Mouse (Mus musculus): ENCODE results near the gene Naa10. TPM values are rescaled to one million over a fixed set of nuclear protein-coding genes. Genes with fewer than 3 reads are reported as not detected.

The Naa10 gene
- polyA plus RNA-seq, 1 experiment from 2014 or later: 105 TPM

- ATAC-seq (ENCODE audit: low FRiP score): no peak
- Histone ChIP-seq H3K9ac (no peak overlapping the region), H3K4me1 (peaks cover 4% of the 10 kb centered on the region; the same call in 1 of the 2 replicates), H3K9me3 (replicated peaks) (no peaks in the 10 kb centered on the region), H3K4me3 (no peak overlapping the region), H3K27ac (no peak overlapping the region), H3K36me3 (no peaks in the 10 kb centered on the region), H3K4me2 (replicated peaks) (peak overlapping the region; percentile 41), H3K27me3 (peaks cover 2% of the 10 kb centered on the region; the same call in 1 of the 2 replicates)
- 19% methylated on average over 21 of the region's 26 CpGs for WGBS
These were observed 10.6 kb downstream of the Naa10 start for GRCm38 (mm10) chrX:73911156-73911555.

- Histone ChIP-seq H3K4me3 (no peak overlapping the region), H3K4me1 (peaks cover 4% of the 10 kb centered on the region; the same call in 1 of the 2 replicates)
- no peak for ATAC-seq (ENCODE audit: low FRiP score)
These were observed 11.3 kb downstream of the Naa10 start for GRCm38 (mm10) chrX:73910451-73910850.

GRCm38 (mm10) chrX:73910049-73910448 lies 11.7 kb downstream of the Naa10 start:
- Histone ChIP-seq H3K4me1 (peaks cover 4% of the 10 kb centered on the region; the same call in 1 of the 2 replicates), H3K27ac (no peak overlapping the region), H3K4me3 (no peak overlapping the region), H3K36me3 (no peaks in the 10 kb centered on the region), H3K4me2 (replicated peaks) (no peak overlapping the region), H3K27me3 (peaks cover 2% of the 10 kb centered on the region; the same call in 1 of the 2 replicates), H3K9me3 (replicated peaks) (no peaks in the 10 kb centered on the region), H3K9ac (no peak overlapping the region)
- 94% methylated on average over 1 of the region's 1 CpGs for WGBS
- no peak for ATAC-seq (ENCODE audit: low FRiP score)

More at GRCm38 (mm10) chrX:73910451-73910850, 11.3 kb downstream of the Naa10 start:
- Histone ChIP-seq H3K9me3 (replicated peaks) (no peaks in the 10 kb centered on the region), H3K36me3 (no peaks in the 10 kb centered on the region), H3K9ac (no peak overlapping the region), H3K27ac (no peak overlapping the region), H3K4me2 (replicated peaks) (no peak overlapping the region), H3K27me3 (peaks cover 2% of the 10 kb centered on the region; the same call in 1 of the 2 replicates)

- Histone ChIP-seq H3K4me3 (no peak overlapping the region), H3K4me2 (replicated peaks) (no peak overlapping the region), H3K27me3 (no peaks in the 10 kb centered on the region), H3K4me1 (no peaks in the 10 kb centered on the region), H3K36me3 (no peaks in the 10 kb centered on the region), H3K27ac (no peak overlapping the region), H3K9ac (no peak overlapping the region), H3K9me3 (replicated peaks) (no peaks in the 10 kb centered on the region)
- no peak for ATAC-seq (ENCODE audit: low FRiP score)
- 70% methylated on average over 3 of the region's 3 CpGs for WGBS
These were observed 23.8 kb downstream of the Naa10 start for GRCm38 (mm10) chrX:73897959-73898358.

- no peak within 1 kb of the TSS for H3K4me3 ChIP-seq
- no peaks in the 10 kb centered on the region for H3K36me3 ChIP-seq
- no peak within 1 kb of the TSS for H3K4me2 ChIP-seq (replicated peaks)
- H3K27ac ChIP-seq: no peak within 1 kb of the TSS
- 30% methylated on average over 2 of the region's 2 CpGs for WGBS
- H3K4me1 ChIP-seq: no peaks in the 10 kb centered on the region
- no peaks in the 10 kb centered on the region for H3K27me3 ChIP-seq
- H3K9ac ChIP-seq: no peak within 1 kb of the TSS
- H3K9me3 ChIP-seq (replicated peaks): no peaks in the 10 kb centered on the region
- no peak for ATAC-seq (ENCODE audit: low FRiP score)
These were observed 26.0 kb downstream of the Naa10 start, which contains the start of gene L1cam for GRCm38 (mm10) chrX:73895719-73896118. Gene L1cam (minus strand): TSS chrX:73896105.

GRCm38 (mm10) chrX:73892833-73893232 lies 28.9 kb downstream of the Naa10 start:
- Histone ChIP-seq H3K27ac (no peak overlapping the region), H3K4me3 (no peak overlapping the region), H3K9ac (no peak overlapping the region), H3K4me2 (replicated peaks) (no peak overlapping the region), H3K9me3 (replicated peaks) (no peaks in the 10 kb centered on the region), H3K36me3 (no peaks in the 10 kb centered on the region), H3K4me1 (no peaks in the 10 kb centered on the region), H3K27me3 (no peaks in the 10 kb centered on the region)
- ATAC-seq (ENCODE audit: low FRiP score): no peak
- 93% methylated on average over 14 of the region's 14 CpGs for WGBS

GRCm38 (mm10) chrX:73891551-73892152 lies 30.1 kb downstream of the Naa10 start, which contains the start of gene Avpr2:
Gene Avpr2 (plus strand): TSS chrX:73892102.
- no peaks in the 10 kb centered on the region for H3K27me3 ChIP-seq
- no peaks in the 10 kb centered on the region for H3K36me3 ChIP-seq
- H3K4me1 ChIP-seq: no peaks in the 10 kb centered on the region
- H3K4me3 ChIP-seq: no peak within 1 kb of the TSS
- 91% methylated on average over 6 of the region's 6 CpGs for WGBS
- no peak within 1 kb of the TSS for H3K4me2 ChIP-seq (replicated peaks)
- H3K27ac ChIP-seq: no peak within 1 kb of the TSS
- no peak within 1 kb of the TSS for H3K9ac ChIP-seq
- no peaks in the 10 kb centered on the region for H3K9me3 ChIP-seq (replicated peaks)
- no peak for ATAC-seq (ENCODE audit: low FRiP score)

GRCm38 (mm10) chrX:73881463-73881862 lies 40.3 kb downstream of the Naa10 start:
- H3K27ac ChIP-seq: no peak overlapping the region
- peak overlapping the region; percentile 58; the same call in 1 of the 2 replicates for H3K4me2 ChIP-seq (replicated peaks)
- no peak overlapping the region for H3K9ac ChIP-seq
- 18% methylated on average over 6 of the region's 6 CpGs for WGBS
- ATAC-seq (ENCODE audit: low FRiP score): peak; percentile 12; the same call in 1 of the 2 replicates
- no peak overlapping the region for H3K4me3 ChIP-seq
- no peaks in the 10 kb centered on the region for H3K9me3 ChIP-seq (replicated peaks)
- no peaks in the 10 kb centered on the region for H3K36me3 ChIP-seq
- H3K27me3 ChIP-seq: peaks cover 9% of the 10 kb centered on the region; the same call in 1 of the 2 replicates
- H3K4me1 ChIP-seq: no peaks in the 10 kb centered on the region

- Histone ChIP-seq H3K4me3 (peak overlapping the region; percentile 47), H3K27ac (no peak overlapping the region), H3K4me2 (replicated peaks) (peak overlapping the region; percentile 58), H3K36me3 (no peaks in the 10 kb centered on the region), H3K9me3 (replicated peaks) (no peaks in the 10 kb centered on the region), H3K9ac (peak overlapping the region; percentile 59), H3K4me1 (peaks cover 1% of the 10 kb centered on the region; the same call in 1 of the 2 replicates), H3K27me3 (peaks cover 9% of the 10 kb centered on the region; the same call in 1 of the 2 replicates)
- peak; percentile 44 for ATAC-seq (ENCODE audit: low FRiP score)
- 27% methylated on average over 16 of the region's 16 CpGs for WGBS
These were observed 40.7 kb downstream of the Naa10 start for GRCm38 (mm10) chrX:73881036-73881427.

GRCm38 (mm10) chrX:73880194-73881035 lies 41.3 kb downstream of the Naa10 start:
- Histone ChIP-seq H3K9ac (peak overlapping the region; percentile 59), H3K27ac (peak overlapping the region; percentile 55), H3K9me3 (replicated peaks) (no peaks in the 10 kb centered on the region), H3K36me3 (no peaks in the 10 kb centered on the region), H3K4me1 (peaks cover 6% of the 10 kb centered on the region; the same call in 1 of the 2 replicates), H3K27me3 (peaks cover 9% of the 10 kb centered on the region; the same call in 1 of the 2 replicates), H3K4me2 (replicated peaks) (peak overlapping the region; percentile 58), H3K4me3 (peak overlapping the region; percentile 47)
- ATAC-seq (ENCODE audit: low FRiP score): peak; percentile 65
- whole genome bisulfite sequencing: 22% methylated on average over 40 of the region's 48 CpGs

- Histone ChIP-seq H3K4me1 (peaks cover 6% of the 10 kb centered on the region; the same call in 1 of the 2 replicates), H3K36me3 (no peaks in the 10 kb centered on the region), H3K27me3 (peaks cover 9% of the 10 kb centered on the region; the same call in 1 of the 2 replicates), H3K4me2 (replicated peaks) (peak overlapping the region; percentile 27), H3K9ac (no peak overlapping the region), H3K27ac (no peak overlapping the region), H3K9me3 (replicated peaks) (no peaks in the 10 kb centered on the region), H3K4me3 (no peak overlapping the region)
- WGBS: 74% methylated on average over 1 of the region's 1 CpGs
- no peak for ATAC-seq (ENCODE audit: low FRiP score)
These were observed 44.7 kb downstream of the Naa10 start for GRCm38 (mm10) chrX:73877014-73877413.

- Histone ChIP-seq H3K27ac (no peak overlapping the region), H3K36me3 (no peaks in the 10 kb centered on the region), H3K9me3 (replicated peaks) (no peaks in the 10 kb centered on the region), H3K27me3 (peaks cover 7% of the 10 kb centered on the region; the same call in 1 of the 2 replicates), H3K4me3 (no peak overlapping the region), H3K4me1 (peaks cover 6% of the 10 kb centered on the region; the same call in 1 of the 2 replicates), H3K9ac (no peak overlapping the region), H3K4me2 (replicated peaks) (peak overlapping the region; percentile 27)
- ATAC-seq (ENCODE audit: low FRiP score): no peak
- WGBS: 74% methylated on average over 2 of the region's 2 CpGs
These were observed 45.9 kb downstream of the Naa10 start for GRCm38 (mm10) chrX:73875881-73876280.
